Mouse (Mus musculus): ENCODE measurements around the gene Tmem63b. TPM values are rescaled to one million over a fixed set of nuclear protein-coding genes. Genes with fewer than 3 reads are reported as not detected.
A peak's percentile ranks its signal among the peaks of the same experiment; 100 is the strongest.
"Not testable (repeated sequence)": the region's sequence is repeated elsewhere in the genome, so short reads cannot be mapped to it uniquely, and the experiment has no call there.

Tmem63b gene
- total RNA-seq, 2 experiments from 2014 or later, result 78.4 to 81.2 TPM

DNA sequence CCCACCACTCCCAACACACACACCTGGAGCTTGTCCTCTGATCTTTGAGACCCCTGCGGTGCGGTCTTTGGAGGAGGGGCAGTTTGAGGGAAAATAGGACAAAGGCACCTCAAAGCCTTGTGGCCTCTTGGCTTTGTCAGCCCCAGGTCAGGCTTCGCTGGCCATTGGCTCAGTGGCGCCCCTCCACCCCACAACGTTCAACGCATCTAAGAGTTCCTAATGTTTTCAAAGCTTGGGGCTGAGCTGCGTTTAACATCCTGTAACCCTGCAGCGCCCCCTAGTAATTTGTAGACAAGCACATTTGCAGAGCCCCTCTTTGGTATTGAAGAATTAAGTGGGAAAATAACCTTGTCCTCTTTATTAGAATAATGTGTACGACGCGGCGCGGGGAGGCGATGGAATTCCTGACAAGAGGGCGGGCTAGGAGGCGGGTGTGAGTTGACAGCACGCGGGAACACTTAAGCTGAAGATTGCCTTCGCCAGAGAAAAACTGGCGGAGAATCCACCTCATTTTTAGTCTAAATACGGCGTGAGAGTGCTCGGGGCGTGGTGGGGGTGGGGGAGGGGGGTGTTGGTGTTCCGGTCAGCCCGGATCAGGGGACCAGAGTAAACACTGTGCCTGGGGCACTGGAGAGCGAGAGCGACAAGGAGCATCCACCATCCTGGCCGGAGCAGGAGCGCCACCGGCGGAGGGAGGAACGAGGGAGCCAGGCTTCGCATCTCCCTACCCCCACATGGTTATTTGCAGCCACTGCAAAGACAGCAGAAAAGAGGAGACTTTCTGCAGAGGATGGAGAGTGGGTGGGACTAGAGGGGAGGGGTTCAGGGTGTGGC, 56.6 kb downstream of the Tmem63b start:
- peak; percentile 66 to 76 for DNase-seq
- intact Hi-C loops (cut with DNase I), result loop anchor here (1.0 kb wide), 1 partner anchor 46 kb away; no protein-coding TSS in a partner anchor

DNA sequence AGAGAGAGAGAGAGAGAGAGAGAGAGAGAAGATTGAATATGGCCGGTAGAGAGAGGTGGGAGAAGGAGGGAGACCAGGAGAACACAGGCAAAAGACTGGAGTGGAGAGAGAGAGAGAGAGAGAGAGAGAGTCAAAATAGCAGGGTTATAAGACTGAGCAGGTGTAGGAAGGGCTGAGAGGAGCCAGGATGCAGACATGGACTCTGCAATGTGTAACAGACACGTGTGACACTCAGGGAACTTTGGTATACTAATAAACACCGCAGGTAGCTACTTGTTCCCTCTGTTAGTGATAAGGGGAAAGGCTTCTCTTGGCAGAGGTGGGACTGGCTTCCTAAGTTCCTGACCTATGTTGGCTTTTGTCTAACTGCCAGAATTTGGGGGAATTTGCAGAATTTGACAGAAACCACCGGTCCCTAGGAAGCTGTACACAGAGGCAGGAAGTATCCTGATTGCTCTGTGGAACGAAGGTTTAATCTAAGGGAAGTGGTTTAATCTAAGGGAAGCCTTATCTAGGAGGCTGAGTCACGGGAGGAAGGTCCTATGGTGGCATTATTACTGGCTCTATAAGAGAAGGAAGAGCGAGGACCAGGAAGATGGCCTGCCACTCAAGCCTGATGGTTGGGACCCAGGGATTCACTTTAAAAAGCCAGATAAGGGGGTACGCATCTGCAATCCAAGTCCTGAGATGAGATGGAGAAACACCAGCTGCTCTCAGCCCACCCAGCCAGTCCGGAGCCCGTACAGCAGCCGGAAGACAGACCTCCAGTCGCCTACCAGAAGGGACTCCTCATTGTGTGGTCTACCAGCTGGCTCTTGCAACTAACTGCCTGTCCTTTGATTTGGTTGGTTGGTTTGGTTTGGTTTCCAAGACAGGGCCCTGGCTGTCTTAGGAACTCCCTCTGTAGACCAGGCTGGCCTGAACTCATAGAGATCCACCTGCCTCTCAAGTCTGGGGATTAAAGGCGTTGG, 57.5 kb downstream of the Tmem63b start:
- intact Hi-C loops (cut with DNase I), result loop anchor here (1.0 kb wide), 1 partner anchor 45 kb away; no protein-coding TSS in a partner anchor
- peak in 1 of 2 experiments; percentile 16 for DNase-seq

GRCm38 (mm10) chr17:45628160-45628559, 58.5 kb downstream of the Tmem63b start:
- intact Hi-C loops (cut with DNase I), result no loop called here
- DNase-seq, result no peak

- intact Hi-C loops (cut with DNase I), result loop anchor here (2.0 kb wide), 1 partner anchor 34 kb away; no protein-coding TSS in a partner anchor
- peak; percentile 70 to 82 for DNase-seq
Observed at GRCm38 (mm10) chr17:45626577-45627134, 60.0 kb downstream of the Tmem63b start.

- DNase-seq; intact Hi-C loops (cut with DNase I): not testable (repeated sequence)
Observed at GRCm38 (mm10) chr17:45623425-45623824, 63.3 kb downstream of the Tmem63b start.

DNA sequence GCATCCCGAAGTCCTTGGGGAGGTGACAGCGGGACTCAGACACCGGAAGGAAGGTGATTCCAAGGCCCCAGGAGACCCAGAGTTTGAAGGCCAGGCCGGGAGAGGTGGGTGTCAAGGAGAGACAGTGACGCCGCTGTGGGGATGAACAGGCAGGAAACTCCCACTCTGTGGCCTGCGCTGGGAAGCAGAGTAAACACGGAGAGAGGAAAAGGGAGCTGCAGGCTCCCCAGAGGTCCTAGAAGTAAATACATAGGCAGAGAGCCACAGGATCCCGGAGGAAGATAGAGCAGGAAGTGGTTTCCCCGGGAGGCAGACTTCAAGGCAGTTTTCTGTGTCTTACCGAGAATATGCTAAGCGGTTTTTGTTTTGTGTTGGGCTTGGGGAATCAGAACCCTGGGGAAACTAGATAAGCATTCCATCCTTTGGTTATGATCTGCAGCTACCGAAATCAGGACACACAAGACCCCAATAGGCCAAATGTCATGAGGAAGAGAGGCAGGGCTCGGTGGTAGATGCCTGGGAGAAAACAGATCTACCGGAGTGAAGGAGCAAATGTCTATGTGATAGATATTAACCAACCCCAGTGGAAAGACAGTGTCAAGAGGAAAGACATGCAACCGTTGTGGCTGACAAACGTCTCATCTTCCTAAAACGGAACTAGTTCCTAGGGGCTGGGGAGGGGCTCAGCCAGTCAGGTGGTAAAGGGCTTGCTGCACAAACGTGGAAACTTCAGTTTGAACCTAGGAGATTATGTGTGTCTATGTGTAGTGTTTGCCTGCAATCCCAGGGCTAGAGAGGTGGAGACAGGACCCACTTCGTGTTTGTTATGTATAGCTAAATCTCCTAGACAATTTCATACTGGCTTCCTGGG, 67.1 kb downstream of the Tmem63b start:
- intact Hi-C loops (cut with DNase I), result no loop called here
- DNase-seq, result peak; percentile 44 to 57

GRCm38 (mm10) chr17:45618941-45619385, 67.7 kb downstream of the Tmem63b start:
- intact Hi-C loops (cut with DNase I), result no loop called here
- DNase-seq, result peak; percentile 52 to 65

DNA sequence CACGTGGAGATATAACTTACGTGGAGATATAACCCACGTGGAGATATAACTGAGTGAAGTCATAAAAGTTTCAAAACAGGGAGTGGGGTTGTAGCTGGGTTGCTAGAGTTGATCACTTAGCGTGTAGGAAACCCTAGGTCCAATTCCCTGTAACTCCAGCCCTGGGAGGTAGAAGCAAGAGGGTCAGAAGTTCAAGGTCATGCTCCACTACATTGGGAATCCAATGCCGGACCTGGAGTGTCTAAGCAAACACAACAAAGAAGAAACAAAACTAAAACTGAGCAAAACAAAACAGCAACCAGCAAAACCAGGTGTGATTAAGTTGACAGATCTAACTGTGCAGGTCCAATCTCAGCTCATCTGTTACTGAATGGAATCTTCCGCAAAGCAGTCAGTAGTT, 69.0 kb downstream of the Tmem63b start:
- intact Hi-C loops (cut with DNase I), result no loop called here
- no peak for DNase-seq

GRCm38 (mm10) chr17:45616679-45617078, 70.0 kb downstream of the Tmem63b start:
- intact Hi-C loops (cut with DNase I), result no loop called here
- no peak for DNase-seq

- DNase-seq, result no peak
- intact Hi-C loops (cut with DNase I), result no loop called here
Observed at GRCm38 (mm10) chr17:45616046-45616650, 70.6 kb downstream of the Tmem63b start.

DNA sequence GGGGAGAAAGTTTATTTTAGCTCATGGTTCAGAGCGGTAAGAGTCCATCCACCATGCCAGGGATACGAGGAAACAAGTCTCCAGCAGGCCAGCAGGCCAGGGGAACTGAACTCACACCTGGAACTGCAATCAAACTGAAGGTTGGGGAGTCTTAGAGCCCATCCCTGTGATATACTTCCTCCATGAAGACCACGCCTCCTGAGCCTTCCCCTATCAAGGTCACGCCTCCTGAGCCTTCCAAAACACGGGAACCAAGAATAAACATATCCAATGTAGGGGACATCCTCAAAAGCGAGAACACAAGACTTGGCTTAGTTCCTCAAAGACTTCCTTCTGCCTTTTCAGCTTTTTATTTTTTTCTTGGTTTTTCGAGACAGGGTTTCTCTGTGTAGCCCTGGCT, 73.8 kb downstream of the Tmem63b start:
- intact Hi-C loops (cut with DNase I), result no loop called here
- DNase-seq, result no peak

GRCm38 (mm10) chr17:45612008-45612407, 74.7 kb downstream of the Tmem63b start:
- intact Hi-C loops (cut with DNase I), result no loop called here
- DNase-seq, result no peak

Other genes starting within 250 kb of the Tmem63b start
- under 1 TPM; 0.39 to 0.50 TPM for gene Spats1, start 211.5 kb downstream of the Tmem63b start, total RNA-seq (2021)
- 10 to 100 TPM; 19.0 to 19.1 TPM for gene Aars2, start 180.1 kb downstream of the Tmem63b start, total RNA-seq (2021)
- under 1 TPM in 1 of 2 experiments, not detected in 1; 0.12 TPM for gene Tcte1, start 163.5 kb downstream of the Tmem63b start, total RNA-seq (2021)
- under 1 TPM; 0.07 to 0.49 TPM for gene Tmem151b, start 137.2 kb downstream of the Tmem63b start, total RNA-seq (2021)
- gene Nfkbie, start 131.2 kb downstream of the Tmem63b start, total RNA-seq (2021), result 1 to 10 TPM; 1.5 to 2.1 TPM
- 10 to 100 TPM; 28.8 to 29.9 TPM for gene Slc35b2, start 123.0 kb downstream of the Tmem63b start, total RNA-seq (2021)
- gene Hsp90ab1, start 113.6 kb downstream of the Tmem63b start, total RNA-seq (2021), result 100 to 1,000 TPM; 897 to 986 TPM
- 10 to 100 TPM; 75.0 to 80.7 TPM for gene Slc29a1, start 87.3 kb downstream of the Tmem63b start, total RNA-seq (2021)
- gene Mymx, start 84.8 kb downstream of the Tmem63b start, total RNA-seq (2021), result not detected
- gene Capn11, start 27.6 kb downstream of the Tmem63b start, total RNA-seq (2021), result under 1 TPM; 0.81 to 0.98 TPM
- 100 to 1,000 TPM; 116 to 123 TPM for gene Mrpl14, start 583 bp downstream of the Tmem63b start, total RNA-seq (2021)
- gene 1600014C23Rik, start 46.9 kb upstream of the Tmem63b start, total RNA-seq (2021), result under 1 TPM in 1 of 2 experiments, not detected in 1; 0.60 TPM